Mouse (Mus musculus): ENCODE results near the gene Lif. TPM values are rescaled to one million over a fixed set of nuclear protein-coding genes. Genes with fewer than 3 reads are reported as not detected.

Gene Lif
- polyA plus RNA-seq, 1 experiment from 2014 or later, result 0.57 TPM

DNA sequence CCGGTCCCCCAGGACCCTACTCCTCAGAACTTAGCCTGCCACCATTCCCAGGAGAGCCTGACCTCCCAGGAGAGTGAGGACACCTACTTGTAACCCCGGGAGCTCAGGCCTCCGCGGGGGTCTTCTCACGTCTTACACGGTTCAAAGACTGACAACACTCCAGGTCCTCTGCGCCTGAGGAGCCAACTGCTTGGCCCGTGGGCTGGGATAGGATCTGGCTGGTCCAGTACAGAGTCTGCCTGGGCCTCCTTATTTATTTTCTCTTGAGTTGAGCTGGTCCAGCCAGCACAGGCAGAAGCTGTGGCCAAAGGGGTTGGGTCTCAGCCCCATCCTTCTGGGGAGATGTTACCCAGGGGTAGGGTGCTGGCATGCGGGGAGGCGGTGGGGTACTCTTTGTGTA is 42.3 kb upstream of the Lif start:
- peaks cover 16% of the 10 kb centered on the region; the same call in 1 of the 2 replicates for H3K4me1 ChIP-seq (ENCODE audit: insufficient read depth, low read depth, low read length)
- H3K4me2 ChIP-seq (replicated peaks; ENCODE audit: low read depth, low read length), result no peak overlapping the region
- no peak overlapping the region for H3K4me3 ChIP-seq (ENCODE audit: low read depth, low read length)
- H3K9ac ChIP-seq (replicated peaks; ENCODE audit: low read depth), result no peak overlapping the region
- no peak overlapping the region for H3K27ac ChIP-seq (ENCODE audit: low read length)
- DNase-seq (ENCODE audit: low spot score) (no peak), ATAC-seq (no peak)
- no peaks in the 10 kb centered on the region for H3K9me3 ChIP-seq (ENCODE audit: low read length)
- H3K27me3 ChIP-seq (replicated peaks; ENCODE audit: insufficient read depth, low read length), result no peaks in the 10 kb centered on the region
- WGBS, result 64% methylated on average over 10 of the region's 10 CpGs
- TF ChIP-seq CTCF (IDR thresholded peaks at IDR 0.05) (no peak), EP300 (IDR thresholded peaks at IDR 0.05) (no peak)
- peaks cover 33% of the 10 kb centered on the region; the same call in 1 of the 2 replicates for H3K36me3 ChIP-seq (ENCODE audit: insufficient read depth, low read length)

DNA sequence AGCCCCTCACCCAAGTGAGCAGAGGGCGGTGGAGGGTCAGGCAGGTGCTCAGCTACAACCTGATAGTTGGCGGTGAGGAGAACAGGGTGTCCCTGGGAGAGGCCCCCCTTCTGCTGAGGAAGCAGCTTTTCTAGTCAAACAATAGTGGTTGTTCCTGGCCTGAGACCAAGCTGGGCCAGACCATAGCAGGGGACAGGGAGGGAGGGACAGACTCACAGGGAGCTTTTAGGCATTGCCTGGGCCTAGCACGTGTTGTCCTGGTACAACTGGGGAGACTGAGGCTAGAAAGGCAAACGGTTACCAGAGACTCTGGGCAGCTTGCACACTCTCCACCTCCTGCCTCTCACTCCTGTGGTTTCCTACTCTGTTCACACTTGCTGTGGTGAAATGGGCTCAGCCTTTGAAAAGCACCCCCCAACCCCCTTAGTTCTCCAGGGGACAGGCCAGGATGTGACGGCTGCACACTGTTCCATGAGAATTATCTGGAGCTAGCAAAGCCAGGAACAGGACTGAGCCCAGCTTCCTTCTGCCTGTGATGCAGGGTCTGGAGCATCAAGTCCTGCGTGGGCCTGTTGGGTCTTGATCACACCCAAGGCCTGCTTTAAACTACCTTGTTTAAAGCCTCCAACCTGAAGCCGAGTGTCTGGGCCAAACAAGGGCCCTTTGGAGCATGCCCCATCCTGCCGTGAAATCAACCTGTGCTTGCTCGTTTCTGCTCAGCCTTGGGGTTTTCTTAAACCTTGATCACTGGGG is 40.9 kb upstream of the Lif start:
- peak; percentile 69; the same call in 1 of the 2 replicates for TF ChIP-seq EP300 (IDR thresholded peaks at IDR 0.05)
- TF ChIP-seq CTCF (IDR thresholded peaks at IDR 0.05), result no peak
- DNase-seq (ENCODE audit: low spot score) (peak; percentile 77), ATAC-seq (peak; percentile 56)
- no peak overlapping the region for H3K9ac ChIP-seq (replicated peaks; ENCODE audit: low read depth)
- no peaks in the 10 kb centered on the region for H3K27me3 ChIP-seq (replicated peaks; ENCODE audit: insufficient read depth, low read length)
- H3K36me3 ChIP-seq (ENCODE audit: insufficient read depth, low read length), result peaks cover 33% of the 10 kb centered on the region; the same call in 1 of the 2 replicates
- H3K4me2 ChIP-seq (replicated peaks; ENCODE audit: low read depth, low read length), result no peak overlapping the region
- 56% methylated on average over 9 of the region's 9 CpGs for WGBS
- peaks cover 16% of the 10 kb centered on the region; the same call in 1 of the 2 replicates for H3K4me1 ChIP-seq (ENCODE audit: insufficient read depth, low read depth, low read length)
- H3K27ac ChIP-seq (ENCODE audit: low read length), result peak overlapping the region; percentile 80
- H3K9me3 ChIP-seq (ENCODE audit: low read length), result no peaks in the 10 kb centered on the region
- no peak overlapping the region for H3K4me3 ChIP-seq (ENCODE audit: low read depth, low read length)

DNA sequence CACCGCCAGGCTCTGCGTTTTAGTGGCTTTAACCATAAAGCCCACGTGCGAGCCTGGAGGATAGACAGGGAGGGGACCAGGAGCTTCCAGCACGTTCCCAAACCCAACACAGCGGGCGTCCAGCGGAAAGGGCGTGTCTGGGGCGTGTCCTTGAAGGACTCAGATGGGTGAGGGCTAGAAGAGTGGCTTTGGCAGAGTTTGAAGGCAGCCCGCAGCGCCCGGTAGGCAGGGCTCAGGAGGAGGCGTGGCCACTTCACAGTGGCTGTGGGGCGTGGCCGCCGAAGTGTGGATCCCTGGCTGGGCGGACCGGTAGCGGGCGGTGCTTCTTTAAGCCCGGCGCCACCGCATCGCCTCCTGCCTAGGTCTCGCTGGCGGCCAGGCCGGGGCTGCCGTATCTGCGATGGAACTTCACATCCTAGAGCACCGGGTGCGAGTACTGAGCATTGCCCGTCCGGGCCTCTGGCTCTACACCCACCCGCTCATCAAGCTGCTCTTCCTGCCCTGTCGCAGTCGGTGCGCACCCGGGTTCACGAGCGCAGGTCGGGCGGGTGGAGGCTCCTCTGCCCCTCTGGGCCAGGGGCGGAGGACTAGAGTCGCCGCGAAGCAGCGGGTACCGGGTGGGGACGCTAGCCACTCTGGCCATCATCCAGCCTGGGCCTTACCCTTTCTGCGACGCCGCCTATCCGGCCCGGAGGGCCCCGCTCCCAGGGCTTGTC is 39.3 kb upstream of the Lif start, which contains the start of gene Castor1:
Gene Castor1 (plus strand): TSS at position 312 of the 716 bp plus-strand sequence.
- peak; percentile 93 for ATAC-seq
- 2% methylated on average over 54 of the region's 56 CpGs for WGBS
- Histone ChIP-seq H3K9me3 (ENCODE audit: low read length) (no peaks in the 10 kb centered on the region), H3K36me3 (ENCODE audit: insufficient read depth, low read length) (peaks cover 20% of the 10 kb centered on the region; the same call in 1 of the 2 replicates), H3K27me3 (replicated peaks; ENCODE audit: insufficient read depth, low read length) (no peaks in the 10 kb centered on the region), H3K27ac (ENCODE audit: low read length) (peak within 1 kb of the TSS; percentile 62), H3K4me2 (replicated peaks; ENCODE audit: low read depth, low read length) (peak within 1 kb of the TSS; percentile 98), H3K4me3 (ENCODE audit: low read depth, low read length) (peak within 1 kb of the TSS; percentile 53), H3K4me1 (ENCODE audit: insufficient read depth, low read depth, low read length) (peaks cover 16% of the 10 kb centered on the region; the same call in 1 of the 2 replicates), H3K9ac (replicated peaks; ENCODE audit: low read depth) (peak within 1 kb of the TSS; percentile 34; the same call in 1 of the 2 replicates)
- DNase-seq (ENCODE audit: low spot score), result peak; percentile 98
- peak; percentile 14; the same call in 1 of the 2 replicates for TF ChIP-seq CTCF (IDR thresholded peaks at IDR 0.05)
- no peak for TF ChIP-seq EP300 (IDR thresholded peaks at IDR 0.05)

GRCm38 (mm10) chr11:4218637-4219036 is 38.7 kb upstream of the Lif start:
- DNase-seq (ENCODE audit: low spot score), result no peak
- ATAC-seq, result no peak
- H3K36me3 ChIP-seq (ENCODE audit: insufficient read depth, low read length), result peaks cover 20% of the 10 kb centered on the region; the same call in 1 of the 2 replicates
- H3K4me1 ChIP-seq (ENCODE audit: insufficient read depth, low read depth, low read length), result peaks cover 16% of the 10 kb centered on the region; the same call in 1 of the 2 replicates
- peak overlapping the region; percentile 62 for H3K27ac ChIP-seq (ENCODE audit: low read length)
- peak overlapping the region; percentile 34; the same call in 1 of the 2 replicates for H3K9ac ChIP-seq (replicated peaks; ENCODE audit: low read depth)
- peak overlapping the region; percentile 53 for H3K4me3 ChIP-seq (ENCODE audit: low read depth, low read length)
- no peak for TF ChIP-seq EP300 (IDR thresholded peaks at IDR 0.05)
- TF ChIP-seq CTCF (IDR thresholded peaks at IDR 0.05), result no peak
- no peaks in the 10 kb centered on the region for H3K9me3 ChIP-seq (ENCODE audit: low read length)
- H3K4me2 ChIP-seq (replicated peaks; ENCODE audit: low read depth, low read length), result peak overlapping the region; percentile 98
- H3K27me3 ChIP-seq (replicated peaks; ENCODE audit: insufficient read depth, low read length), result no peaks in the 10 kb centered on the region
- WGBS, result 15% methylated on average over 6 of the region's 6 CpGs

DNA sequence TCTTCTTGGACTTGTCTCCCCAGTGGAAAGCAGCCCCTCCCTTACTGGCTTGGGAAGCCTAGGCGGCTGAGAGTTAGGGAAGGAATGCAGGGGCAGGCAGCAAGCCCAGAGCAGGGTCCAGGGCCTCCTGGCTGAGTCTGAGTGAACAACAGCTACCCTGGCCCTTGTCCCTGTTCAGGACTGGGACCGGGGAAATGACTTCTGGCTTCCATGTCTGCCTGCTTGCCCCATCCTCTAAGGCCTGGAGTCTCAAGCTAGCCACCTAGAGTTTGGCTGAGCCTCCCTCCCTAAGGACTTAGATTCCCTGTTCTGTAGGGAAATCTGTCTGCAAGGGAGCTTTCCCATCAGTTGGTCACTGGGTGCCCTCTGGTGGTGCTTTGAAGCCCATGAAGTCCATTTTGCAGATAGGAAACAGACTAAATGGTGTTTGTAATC is 38.0 kb upstream of the Lif start:
- Histone ChIP-seq H3K4me3 (ENCODE audit: low read depth, low read length) (no peak overlapping the region), H3K27me3 (replicated peaks; ENCODE audit: insufficient read depth, low read length) (no peaks in the 10 kb centered on the region), H3K9me3 (ENCODE audit: low read length) (no peaks in the 10 kb centered on the region), H3K9ac (replicated peaks; ENCODE audit: low read depth) (no peak overlapping the region), H3K36me3 (ENCODE audit: insufficient read depth, low read length) (peaks cover 14% of the 10 kb centered on the region; the same call in 1 of the 2 replicates), H3K27ac (ENCODE audit: low read length) (no peak overlapping the region), H3K4me1 (ENCODE audit: insufficient read depth, low read depth, low read length) (peaks cover 16% of the 10 kb centered on the region; the same call in 1 of the 2 replicates), H3K4me2 (replicated peaks; ENCODE audit: low read depth, low read length) (peak overlapping the region; percentile 98; the same call in 1 of the 2 replicates)
- no peak; the same call in 1 of the 2 replicates for ATAC-seq
- DNase-seq (ENCODE audit: low spot score), result peak; percentile 87
- TF ChIP-seq CTCF (IDR thresholded peaks at IDR 0.05), result peak; percentile 91
- TF ChIP-seq EP300 (IDR thresholded peaks at IDR 0.05), result no peak
- 7% methylated on average over 2 of the region's 2 CpGs for WGBS

- ATAC-seq, result no peak
Measured at GRCm38 (mm10) chr11:4219908-4220307, 37.4 kb upstream of the Lif start.

More at GRCm38 (mm10) chr11:4219908-4220307, 37.4 kb upstream of the Lif start:
- Histone ChIP-seq H3K36me3 (ENCODE audit: insufficient read depth, low read length) (0 out of 2 replicates have a peak, but pooled peaks cover 8% of the 10 kb centered on the region), H3K4me2 (replicated peaks; ENCODE audit: low read depth, low read length) (no peak overlapping the region), H3K9me3 (ENCODE audit: low read length) (no peaks in the 10 kb centered on the region), H3K4me3 (ENCODE audit: low read depth, low read length) (no peak overlapping the region), H3K9ac (replicated peaks; ENCODE audit: low read depth) (no peak overlapping the region), H3K27me3 (replicated peaks; ENCODE audit: insufficient read depth, low read length) (no peaks in the 10 kb centered on the region), H3K4me1 (ENCODE audit: insufficient read depth, low read depth, low read length) (peaks cover 16% of the 10 kb centered on the region; the same call in 1 of the 2 replicates), H3K27ac (ENCODE audit: low read length) (no peak overlapping the region)
- no peak for DNase-seq (ENCODE audit: low spot score)
- TF ChIP-seq EP300 (IDR thresholded peaks at IDR 0.05), result no peak
- TF ChIP-seq CTCF (IDR thresholded peaks at IDR 0.05), result no peak
- 66% methylated on average over 9 of the region's 9 CpGs for WGBS
